Mouse (Mus musculus) thymus, adult 18-20 months (tissue): ENCODE data around the gene Prdm4.
A peak's percentile ranks its signal among the peaks of the same experiment; 100 is the strongest.

Experiments used
- DNase-seq, 2 experiments: peaks; one replicate each; pipeline ENCODE4 v3.0.0; 2022; ENCODE audit warnings: mixed read lengths in 2 of 2

The Prdm4 gene

GRCm38 (mm10) chr10:85871698-85872478 lies 45.1 kb downstream of the Prdm4 start:
- DNase-seq, result peak; percentile 82 to 84

GRCm38 (mm10) chr10:85846105-85846862 lies 70.7 kb downstream of the Prdm4 start:
- DNase-seq, result no peak
